Mouse (Mus musculus) ovary, adult 2 months (tissue): ENCODE results near the gene Ikbkg. TPM values are rescaled to one million over a fixed set of nuclear protein-coding genes. Genes with fewer than 3 reads are reported as not detected.

ENCODE experiments used
- polyA plus RNA-seq: library from polyadenylated mRNA; depleted of rRNA; stranded (reverse); fragments of >200 nt; gene quantifications from 2 replicates; pipeline ENCODE4 v1.2.3, GENCODE M21; 2012; rRNA removed

The Ikbkg gene
- 19.2 and 26.4 TPM in 2 replicates for polyA plus RNA-seq

GRCm38 (mm10) chrX:74392535-74393443, at the start of gene Ikbkg, which contains the start of gene Fam3a:
Gene Ikbkg (plus strand): TSS chrX:74393290.
Gene Fam3a (minus strand): TSS chrX:74393272.

GRCm38 (mm10) chrX:74353467-74353770, 39.7 kb upstream of the Ikbkg start, which contains the start of gene Lage3:
Gene Lage3 (minus strand): TSS chrX:74353618.

GRCm38 (mm10) chrX:74372888-74373549, 20.1 kb upstream of the Ikbkg start, which contains the start of the genes Ubl4a and Slc10a3:
Gene Ubl4a (minus strand): TSS chrX:74373218.
Gene Slc10a3 (minus strand): TSS chrX:74373349.

GRCm38 (mm10) chrX:74428826-74429276, 35.8 kb downstream of the Ikbkg start, which contains the start of gene G6pdx:
Gene G6pdx (minus strand): TSS chrX:74429194.

GRCm38 (mm10) chrX:74481349-74481885, 88.3 kb downstream of the Ikbkg start, which contains the start of gene Gm6880:
Gene Gm6880 (minus strand): TSS chrX:74481399.

Other genes starting within 250 kb of the Ikbkg start
- not detected in 2 replicates for gene Tex28, start 225.5 kb upstream of the Ikbkg start, polyA plus RNA-seq
- not detected in 2 replicates for gene Tktl1, start 216.0 kb upstream of the Ikbkg start, polyA plus RNA-seq
- gene Flna, start 143.5 kb upstream of the Ikbkg start, polyA plus RNA-seq, result 1,320 and 1,493 TPM in 2 replicates
- gene Emd, start 138.6 kb upstream of the Ikbkg start, polyA plus RNA-seq, result 98.6 and 99.3 TPM in 2 replicates
- gene Rpl10, start 122.5 kb upstream of the Ikbkg start, polyA plus RNA-seq, result 2,034 and 2,389 TPM in 2 replicates
- gene Taz, start 111.4 kb upstream of the Ikbkg start, polyA plus RNA-seq, result 142 and 175 TPM in 2 replicates
- gene Dnase1l1, start 111.0 kb upstream of the Ikbkg start, polyA plus RNA-seq, result 12.3 and 16.7 TPM in 2 replicates
- gene Atp6ap1, start 96.2 kb upstream of the Ikbkg start, polyA plus RNA-seq, result 496 and 534 TPM in 2 replicates
- gene Gdi1, start 88.3 kb upstream of the Ikbkg start, polyA plus RNA-seq, result 168 and 233 TPM in 2 replicates
- gene Fam50a, start 80.3 kb upstream of the Ikbkg start, polyA plus RNA-seq, result 21.1 and 32.9 TPM in 2 replicates
- 52.6 and 54.4 TPM in 2 replicates for gene Plxna3, start 64.2 kb upstream of the Ikbkg start, polyA plus RNA-seq
- 35.4 and 57.3 TPM in 2 replicates for gene Lage3, start 39.7 kb upstream of the Ikbkg start, polyA plus RNA-seq
- 41.1 and 49.1 TPM in 2 replicates for gene Ubl4a, start 20.1 kb upstream of the Ikbkg start, polyA plus RNA-seq
- gene Slc10a3, start 19.9 kb upstream of the Ikbkg start, polyA plus RNA-seq, result 28.8 and 36.6 TPM in 2 replicates
- 44.5 and 55.3 TPM in 2 replicates for gene Fam3a, start within 50 bp of the Ikbkg start, polyA plus RNA-seq
- gene G6pdx, start 35.9 kb downstream of the Ikbkg start, polyA plus RNA-seq, result 55.0 and 66.7 TPM in 2 replicates
- not detected in 2 replicates for gene Gm6880, start 88.1 kb downstream of the Ikbkg start, polyA plus RNA-seq
- gene Olfr1326-ps1, start 181.6 kb downstream of the Ikbkg start, polyA plus RNA-seq, result not detected in 2 replicates
- gene Olfr1325, start 199.4 kb downstream of the Ikbkg start, polyA plus RNA-seq, result not detected in 2 replicates